Mouse (Mus musculus) Patski (cell line): ENCODE measurements around the gene Arpc2. TPM values are rescaled to one million over a fixed set of nuclear protein-coding genes. Genes with fewer than 3 reads are reported as not detected.

Source experiments
- ATAC-seq: fragments of 100-300 bp; one replicate; pipeline ENCODE4 v1.8.0; 2021
- CTCF ChIA-PET: fragments of 350-600 bp; sonication (Branson Sonifier 250); formaldehyde crosslinking; loops from one replicate; lab custom pipeline; 2022; ENCODE audit warnings: inconsistent platforms; lab: Charles Lee
- POLR2A ChIA-PET: fragments of 350-600 bp; sonication (Branson Sonifier 250); formaldehyde crosslinking; loops from one replicate; lab custom pipeline; 2022; ENCODE audit warnings: antibody characterized with exemption, inconsistent platforms; lab: Charles Lee
- DNase-seq: peaks from one replicate; pipeline ENCODE4 v3.0.0-alpha.2; 2011; ENCODE audit warnings: low read depth, low spot score
- H3K27me3 ChIP-seq: fragments of 371-371 bp; one replicate; pipeline ENCODE4 v1.5.1; 2021
- CTCF ChIP-seq: fragments of 100-300 bp; IDR thresholded peaks from one replicate; pipeline ENCODE4 v1.5.1; 2021
- in situ Hi-C: fragments of 300-500 bp; cut with MboI; formaldehyde crosslinking; loops from 3 replicates; pipeline ENCODE4 v1.11.1; 2018; ENCODE audit warnings: low pct_unique_long_range_greater_than_20kb, mixed read lengths
- polyA plus RNA-seq: library from polyadenylated mRNA; unstranded; gene quantifications from one replicate; pipeline ENCODE4 v1.2.3, GENCODE M21; 2021

Arpc2 gene
- polyA plus RNA-seq, 1 experiment from 2014 or later: 419 TPM

- CTCF ChIA-PET: interaction anchor here (1.1 to 1.9 kb wide), 2 partner anchors 11 to 15 kb away, joined by 3 to 7 read pairs; no protein-coding TSS in a partner anchor
- DNase-seq: no peak
Measured at GRCm38 (mm10) chr1:74237671-74238070, 1.8 kb downstream of the Arpc2 start.

DNA sequence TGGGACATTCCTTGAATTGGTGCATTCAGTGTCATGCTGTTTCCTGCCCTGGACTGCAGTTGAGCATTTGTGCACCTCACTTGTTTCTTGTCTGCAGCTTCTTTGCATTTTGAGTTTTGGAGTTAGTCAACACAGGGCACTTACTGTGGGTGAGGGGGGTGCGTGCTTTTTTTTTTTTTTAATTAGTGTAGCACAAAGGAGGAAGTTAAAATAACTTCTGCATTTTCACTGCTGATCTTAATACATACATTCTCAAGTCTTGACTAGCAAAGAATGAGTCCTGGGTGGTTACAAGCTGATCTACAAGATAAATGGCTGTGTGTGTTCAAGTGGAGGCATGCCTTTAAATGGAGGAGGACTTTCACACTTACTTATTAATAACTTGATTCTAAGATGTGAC lies 2.3 kb downstream of the Arpc2 start:
- POLR2A ChIA-PET: interaction anchor here (1.3 to 4.9 kb wide), 2 partner anchors 10 to 13 kb away, joined by 3 to 41 read pairs; no protein-coding TSS in a partner anchor
- no peaks in the 10 kb centered on the region for H3K27me3 ChIP-seq
- in situ Hi-C loops: no loop called here
- DNase-seq: no peak
- ATAC-seq: no peak
- CTCF ChIA-PET: interaction anchor here (1.1 to 1.9 kb wide), 4 partner anchors 9 to 48 kb away, joined by 3 to 7 read pairs (median 4); no protein-coding TSS in a partner anchor
- no peak for TF ChIP-seq CTCF

More at GRCm38 (mm10) chr1:74237671-74238070, 1.8 kb downstream of the Arpc2 start:
- TF ChIP-seq CTCF: no peak
- POLR2A ChIA-PET: interaction anchor here (1.2 to 4.9 kb wide), 3 partner anchors 11 to 31 kb away, joined by 3 to 41 read pairs (median 4); no protein-coding TSS in a partner anchor
- no peaks in the 10 kb centered on the region for H3K27me3 ChIP-seq
- no peak for ATAC-seq
- in situ Hi-C loops: no loop called here

DNA sequence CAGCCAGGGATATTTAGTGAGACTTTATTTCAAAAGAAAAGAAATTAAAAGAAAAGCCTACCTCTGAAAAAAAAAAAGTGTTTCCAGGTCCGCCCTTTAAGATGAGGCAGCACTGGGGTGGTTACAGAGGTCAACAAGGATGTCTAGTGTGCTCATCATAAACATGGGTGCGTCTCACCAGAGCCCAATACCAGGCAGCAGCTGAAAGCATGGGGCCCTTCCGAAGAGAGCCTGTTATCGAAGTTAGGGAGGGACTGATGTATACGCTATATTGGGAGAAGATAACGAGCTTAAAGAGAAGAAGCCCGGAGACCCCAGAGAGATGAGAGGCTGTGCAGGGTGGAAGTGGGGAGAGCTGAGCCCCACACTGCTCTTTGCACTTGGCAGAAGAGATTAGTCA lies 3.3 kb downstream of the Arpc2 start:
- no peak for TF ChIP-seq CTCF
- DNase-seq (no peak), ATAC-seq (no peak)
- CTCF ChIA-PET: interaction anchor here (1.4 to 1.9 kb wide), 3 partner anchors 8 to 47 kb away, joined by 3 to 7 read pairs (median 4); no protein-coding TSS in a partner anchor
- H3K27me3 ChIP-seq: no peaks in the 10 kb centered on the region
- POLR2A ChIA-PET: interaction anchor here (0.7 to 4.9 kb wide), 3 partner anchors 9 to 36 kb away, joined by 3 to 41 read pairs (median 4); no protein-coding TSS in a partner anchor
- in situ Hi-C loops: no loop called here

GRCm38 (mm10) chr1:74239618-74240017 lies 3.7 kb downstream of the Arpc2 start:
- no peak for TF ChIP-seq CTCF
- POLR2A ChIA-PET: interaction anchor here (0.7 to 4.9 kb wide), 5 partner anchors 9 to 46 kb away, joined by 3 to 41 read pairs (median 3); no protein-coding TSS in a partner anchor
- CTCF ChIA-PET: interaction anchor here (1.6 to 1.9 kb wide), 2 partner anchors 9 to 47 kb away, joined by 4 to 7 read pairs; no protein-coding TSS in a partner anchor
- ATAC-seq: no peak
- no peaks in the 10 kb centered on the region for H3K27me3 ChIP-seq
- in situ Hi-C loops: no loop called here
- DNase-seq: no peak

GRCm38 (mm10) chr1:74240311-74240710 lies 4.4 kb downstream of the Arpc2 start:
- in situ Hi-C loops: no loop called here
- ATAC-seq (no peak), DNase-seq (no peak)
- CTCF ChIA-PET: no interaction called here
- TF ChIP-seq CTCF: no peak
- POLR2A ChIA-PET: interaction anchor here (0.7 to 1.4 kb wide), 4 partner anchors 24 to 45 kb away, joined by 3 to 4 read pairs (median 3); no protein-coding TSS in a partner anchor
- no peaks in the 10 kb centered on the region for H3K27me3 ChIP-seq

DNA sequence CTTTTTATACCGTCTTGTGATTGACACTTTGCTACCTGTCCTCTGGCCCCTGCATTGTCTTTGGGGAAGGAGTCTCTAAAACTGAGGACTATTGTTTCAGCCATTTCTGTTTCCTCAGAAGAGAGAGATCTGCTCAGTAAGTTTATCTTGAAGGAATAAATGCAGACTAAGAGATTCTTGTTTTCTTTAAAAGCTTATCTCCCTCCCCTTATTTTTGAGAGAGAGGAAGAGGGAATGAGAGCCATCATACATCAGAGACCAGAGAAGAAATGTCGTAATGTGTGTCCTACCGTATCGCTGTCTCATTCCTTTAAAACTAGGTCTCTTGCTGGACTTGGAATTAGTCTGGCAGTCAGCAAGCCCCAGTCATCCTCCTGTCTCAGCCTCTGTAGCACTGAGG lies 4.9 kb downstream of the Arpc2 start:
- TF ChIP-seq CTCF: no peak
- ChIA-PET POLR2A (interaction anchor here (0.7 to 1.4 kb wide), 2 partner anchors 27 to 45 kb away, joined by 3 read pairs; no protein-coding TSS in a partner anchor), CTCF (no interaction called here)
- DNase-seq: no peak
- H3K27me3 ChIP-seq: no peaks in the 10 kb centered on the region
- no peak for ATAC-seq
- in situ Hi-C loops: no loop called here

DNA sequence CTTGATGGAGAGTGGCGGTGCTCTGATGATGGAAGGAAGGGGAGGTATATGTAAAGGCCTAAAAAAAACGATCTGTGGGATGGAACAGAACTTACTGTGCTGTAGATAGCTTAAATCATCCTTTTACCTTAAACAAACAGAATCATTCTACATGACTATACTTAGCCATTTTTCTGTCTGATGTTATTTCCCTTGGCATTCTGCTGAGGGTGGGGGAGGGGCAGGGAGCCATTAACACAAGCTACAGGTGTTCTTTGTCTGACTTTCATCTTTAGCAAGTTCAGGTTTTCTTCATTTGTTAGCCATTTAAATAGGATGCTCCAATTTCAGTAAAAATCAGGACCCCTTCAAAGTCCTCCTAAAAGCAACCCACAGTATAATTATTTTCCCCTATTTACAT lies 9.6 kb downstream of the Arpc2 start:
- in situ Hi-C loops: no loop called here
- no peak for ATAC-seq
- no peak for DNase-seq
- no peaks in the 10 kb centered on the region for H3K27me3 ChIP-seq
- no peak for TF ChIP-seq CTCF
- POLR2A ChIA-PET: no interaction called here
- CTCF ChIA-PET: no interaction called here

DNA sequence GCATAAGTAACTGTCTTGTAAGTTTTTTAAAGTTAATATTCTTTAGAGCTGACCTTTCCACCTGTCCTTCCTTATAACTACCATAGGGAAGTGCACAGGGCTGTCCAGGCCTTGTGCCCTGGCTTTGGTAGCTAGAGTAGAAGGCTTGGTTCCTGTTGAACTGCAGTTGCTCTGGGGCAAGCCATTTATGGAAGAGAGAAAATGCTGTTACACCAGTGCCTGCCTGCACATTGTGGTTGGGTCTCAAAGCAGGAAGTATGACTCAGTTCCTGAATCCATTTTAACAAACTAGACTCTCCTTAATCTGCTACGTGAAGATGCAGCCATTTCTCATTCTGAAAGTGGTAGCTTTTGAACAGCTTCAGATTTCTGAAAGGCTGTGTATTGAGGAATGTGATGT lies 12.9 kb downstream of the Arpc2 start:
- CTCF ChIA-PET: interaction anchor here (0.8 to 3.0 kb wide), 8 partner anchors 9 to 41 kb away, joined by 3 to 10 read pairs (median 3); no protein-coding TSS in a partner anchor
- ATAC-seq (peak; percentile 81), DNase-seq (peak; percentile 50)
- no peaks in the 10 kb centered on the region for H3K27me3 ChIP-seq
- no peak for TF ChIP-seq CTCF
- POLR2A ChIA-PET: interaction anchor here (1.0 to 3.7 kb wide), 2 partner anchors 11 to 36 kb away, joined by 5 to 41 read pairs; partner anchors contain the start of gene Arpc2
- in situ Hi-C loops: no loop called here

- POLR2A ChIA-PET: interaction anchor here (0.7 to 3.7 kb wide), 4 partner anchors 12 to 36 kb away, joined by 3 to 41 read pairs (median 4); partner anchors contain the start of gene Arpc2
- in situ Hi-C loops: no loop called here
- ATAC-seq (peak; percentile 85), DNase-seq (peak; percentile 66)
- TF ChIP-seq CTCF: no peak
- CTCF ChIA-PET: interaction anchor here (0.7 to 3.0 kb wide), 10 partner anchors 9 to 45 kb away, joined by 3 to 10 read pairs (median 3); partner anchors contain the start of gene Aamp
- no peaks in the 10 kb centered on the region for H3K27me3 ChIP-seq
Measured at GRCm38 (mm10) chr1:74249331-74249980, 13.6 kb downstream of the Arpc2 start.

- ATAC-seq (no peak), DNase-seq (no peak)
- CTCF ChIA-PET: interaction anchor here (1.1 to 3.0 kb wide), 8 partner anchors 10 to 44 kb away, joined by 3 to 10 read pairs (median 4); partner anchors contain the start of genes Aamp and Arpc2
- no peaks in the 10 kb centered on the region for H3K27me3 ChIP-seq
- POLR2A ChIA-PET: interaction anchor here (0.7 to 3.7 kb wide), 4 partner anchors 12 to 27 kb away, joined by 3 to 41 read pairs (median 4); partner anchors contain the start of gene Arpc2
- in situ Hi-C loops: no loop called here
- no peak for TF ChIP-seq CTCF
Measured at GRCm38 (mm10) chr1:74250096-74250495, 14.2 kb downstream of the Arpc2 start.
